Mouse (Mus musculus): ENCODE data around the gene Gm45808. TPM values are rescaled to one million over a fixed set of nuclear protein-coding genes. Genes with fewer than 3 reads are reported as not detected.

The Gm45808 gene
- polyA plus RNA-seq, 1 experiment from 2014 or later: not detected

GRCm38 (mm10) chr7:45435038-45435437, 51.6 kb downstream of the Gm45808 start:
- WGBS: 1% methylated on average over 16 of the region's 16 CpGs
- H3K36me3 ChIP-seq: peaks cover 24% of the 10 kb centered on the region
- ATAC-seq: no peak
- no peaks in the 10 kb centered on the region for H3K9me3 ChIP-seq
- H3K4me3 ChIP-seq (replicated peaks): peak overlapping the region; percentile 95
- peak overlapping the region; percentile 35; the same call in 1 of the 2 replicates for H3K27ac ChIP-seq
- H3K4me1 ChIP-seq (replicated peaks): peaks cover 47% of the 10 kb centered on the region
- H3K9ac ChIP-seq (replicated peaks): peak overlapping the region; percentile 79
- H3K4me2 ChIP-seq (replicated peaks): peak overlapping the region; percentile 99
- H3K27me3 ChIP-seq: no peaks in the 10 kb centered on the region

GRCm38 (mm10) chr7:45434203-45435015, 52.2 kb downstream of the Gm45808 start, which contains the start of gene Gys1:
Gene Gys1, plus strand, starts transcription at chr7:45434844.
- H3K27me3 ChIP-seq: no peaks in the 10 kb centered on the region
- H3K36me3 ChIP-seq: peaks cover 27% of the 10 kb centered on the region
- peak; percentile 97 for ATAC-seq
- peak within 1 kb of the TSS; percentile 95 for H3K4me3 ChIP-seq (replicated peaks)
- H3K9me3 ChIP-seq: no peaks in the 10 kb centered on the region
- WGBS: under 1% methylated on average over 45 of the region's 45 CpGs
- H3K4me2 ChIP-seq (replicated peaks): peak within 1 kb of the TSS; percentile 99
- H3K9ac ChIP-seq (replicated peaks): peak within 1 kb of the TSS; percentile 92
- peaks cover 47% of the 10 kb centered on the region for H3K4me1 ChIP-seq (replicated peaks)
- H3K27ac ChIP-seq: peak within 1 kb of the TSS; percentile 94

GRCm38 (mm10) chr7:45433835-45434202, 52.8 kb downstream of the Gm45808 start:
- no peaks in the 10 kb centered on the region for H3K9me3 ChIP-seq
- peak overlapping the region; percentile 95 for H3K4me3 ChIP-seq (replicated peaks)
- H3K4me2 ChIP-seq (replicated peaks): peak overlapping the region; percentile 99
- peak overlapping the region; percentile 94 for H3K27ac ChIP-seq
- no peaks in the 10 kb centered on the region for H3K27me3 ChIP-seq
- peaks cover 47% of the 10 kb centered on the region for H3K4me1 ChIP-seq (replicated peaks)
- under 1% methylated on average over 7 of the region's 7 CpGs for WGBS
- ATAC-seq: no peak
- peak overlapping the region; percentile 92 for H3K9ac ChIP-seq (replicated peaks)
- peaks cover 33% of the 10 kb centered on the region for H3K36me3 ChIP-seq

GRCm38 (mm10) chr7:45426556-45426955, 60.1 kb downstream of the Gm45808 start:
- H3K9me3 ChIP-seq: no peaks in the 10 kb centered on the region
- H3K4me3 ChIP-seq (replicated peaks): no peak overlapping the region
- no peaks in the 10 kb centered on the region for H3K4me1 ChIP-seq (replicated peaks)
- H3K36me3 ChIP-seq: peaks cover 93% of the 10 kb centered on the region
- no peak for ATAC-seq
- H3K9ac ChIP-seq (replicated peaks): no peak overlapping the region
- 95% methylated on average over 8 of the region's 8 CpGs for WGBS
- peaks cover 2% of the 10 kb centered on the region; the same call in 1 of the 2 replicates for H3K27me3 ChIP-seq
- H3K4me2 ChIP-seq (replicated peaks): no peak overlapping the region
- no peak overlapping the region for H3K27ac ChIP-seq

- Histone ChIP-seq H3K27ac (no peak overlapping the region), H3K4me3 (replicated peaks) (no peak overlapping the region), H3K4me2 (replicated peaks) (no peak overlapping the region), H3K4me1 (replicated peaks) (no peaks in the 10 kb centered on the region), H3K9ac (replicated peaks) (no peak overlapping the region), H3K9me3 (no peaks in the 10 kb centered on the region), H3K27me3 (peaks cover 56% of the 10 kb centered on the region), H3K36me3 (peaks cover 57% of the 10 kb centered on the region)
- WGBS: 88% methylated on average over 14 of the region's 14 CpGs
- no peak for ATAC-seq
Measured at GRCm38 (mm10) chr7:45421194-45421593, 65.4 kb downstream of the Gm45808 start.

GRCm38 (mm10) chr7:45420615-45420919, 66.0 kb downstream of the Gm45808 start, which contains the start of gene Lhb:
Gene Lhb, plus strand, starts transcription at chr7:45420820.
- H3K4me2 ChIP-seq (replicated peaks): no peak within 1 kb of the TSS
- 67% methylated on average over 6 of the region's 6 CpGs for WGBS

GRCm38 (mm10) chr7:45419859-45420614, 66.6 kb downstream of the Gm45808 start:
- Histone ChIP-seq H3K4me3 (replicated peaks) (no peak overlapping the region), H3K27me3 (peaks cover 67% of the 10 kb centered on the region), H3K36me3 (peaks cover 48% of the 10 kb centered on the region), H3K9ac (replicated peaks) (no peak overlapping the region), H3K27ac (no peak overlapping the region), H3K4me2 (replicated peaks) (no peak overlapping the region), H3K4me1 (replicated peaks) (peaks cover 4% of the 10 kb centered on the region; the same call in 1 of the 2 replicates), H3K9me3 (no peaks in the 10 kb centered on the region)
- WGBS: 16% methylated on average over 27 of the region's 27 CpGs
- ATAC-seq: no peak

More at GRCm38 (mm10) chr7:45420615-45420919, 66.0 kb downstream of the Gm45808 start, which contains the start of gene Lhb:
- H3K36me3 ChIP-seq: peaks cover 53% of the 10 kb centered on the region
- H3K4me3 ChIP-seq (replicated peaks): no peak within 1 kb of the TSS
- H3K9ac ChIP-seq (replicated peaks): no peak within 1 kb of the TSS
- H3K27ac ChIP-seq: no peak within 1 kb of the TSS
- H3K4me1 ChIP-seq (replicated peaks): peaks cover 2% of the 10 kb centered on the region; the same call in 1 of the 2 replicates
- no peaks in the 10 kb centered on the region for H3K9me3 ChIP-seq
- ATAC-seq: no peak
- peaks cover 62% of the 10 kb centered on the region for H3K27me3 ChIP-seq

GRCm38 (mm10) chr7:45417962-45418492, 68.6 kb downstream of the Gm45808 start:
- ATAC-seq: no peak
- WGBS: 12% methylated on average over 13 of the region's 13 CpGs
- no peak overlapping the region for H3K9ac ChIP-seq (replicated peaks)
- H3K4me3 ChIP-seq (replicated peaks): no peak overlapping the region
- H3K36me3 ChIP-seq: peaks cover 27% of the 10 kb centered on the region
- peaks cover 17% of the 10 kb centered on the region for H3K4me1 ChIP-seq (replicated peaks)
- no peak overlapping the region for H3K27ac ChIP-seq
- H3K9me3 ChIP-seq: no peaks in the 10 kb centered on the region
- no peak overlapping the region for H3K4me2 ChIP-seq (replicated peaks)
- peaks cover 87% of the 10 kb centered on the region for H3K27me3 ChIP-seq

Small RNAs within 50 kb of the gene (microRNA-seq; reads per million reads assigned to microRNA genes)
- not detected for gene Gm22133

Other genes with a start within 250 kb of the Gm45808 start
- 0.84 and 1.5 TPM in 2 replicates for gene Cd37, start 247.7 kb downstream of the Gm45808 start, polyA plus RNA-seq (2015; fragmentation: Nextera tagmentation; extraction: Ambion mirVana)
- 0.24 and 0.28 TPM in 2 replicates for gene Slc6a16, start 245.7 kb downstream of the Gm45808 start, polyA plus RNA-seq (2015; fragmentation: Nextera tagmentation; extraction: Ambion mirVana)
- gene Slc6a21, start 209.3 kb downstream of the Gm45808 start, polyA plus RNA-seq (2015; fragmentation: Nextera tagmentation; extraction: Ambion mirVana): not detected in 2 replicates
- 7.3 and 10.8 TPM in 2 replicates for gene Trpm4, start 153.0 kb downstream of the Gm45808 start, polyA plus RNA-seq (2015; fragmentation: Nextera tagmentation; extraction: Ambion mirVana)
- gene Hrc, start 151.5 kb downstream of the Gm45808 start, polyA plus RNA-seq (2015; fragmentation: Nextera tagmentation; extraction: Ambion mirVana): 0.10 and 0.26 TPM in 2 replicates
- 17.2 and 19.8 TPM in 2 replicates for gene Ppfia3, start 119.8 kb downstream of the Gm45808 start, polyA plus RNA-seq (2015; fragmentation: Nextera tagmentation; extraction: Ambion mirVana)
- gene Lin7b, start 116.2 kb downstream of the Gm45808 start, polyA plus RNA-seq (2015; fragmentation: Nextera tagmentation; extraction: Ambion mirVana): 7.1 and 7.9 TPM in 2 replicates
- gene Snrnp70, start 91.1 kb downstream of the Gm45808 start, polyA plus RNA-seq (2015; fragmentation: Nextera tagmentation; extraction: Ambion mirVana): 223 and 238 TPM in 2 replicates
- not detected in 2 replicates for gene Kcna7, start 81.2 kb downstream of the Gm45808 start, polyA plus RNA-seq (2015; fragmentation: Nextera tagmentation; extraction: Ambion mirVana)
- gene Ntf5, start 73.1 kb downstream of the Gm45808 start, polyA plus RNA-seq (2015; fragmentation: Nextera tagmentation; extraction: Ambion mirVana): not detected in 2 replicates
- gene Lhb, start 66.0 kb downstream of the Gm45808 start, polyA plus RNA-seq (2015; fragmentation: Nextera tagmentation; extraction: Ambion mirVana): 0.50 TPM in 1 of 2 replicates, not detected in the other
- gene Gys1, start 52.0 kb downstream of the Gm45808 start, polyA plus RNA-seq (2015; fragmentation: Nextera tagmentation; extraction: Ambion mirVana): 20.6 and 23.4 TPM in 2 replicates
- 121 and 123 TPM in 2 replicates for gene Ruvbl2, start 48.7 kb downstream of the Gm45808 start, polyA plus RNA-seq (2015; fragmentation: Nextera tagmentation; extraction: Ambion mirVana)
- gene Ftl1, start 26.9 kb downstream of the Gm45808 start, polyA plus RNA-seq (2015; fragmentation: Nextera tagmentation; extraction: Ambion mirVana): 6,845 and 7,096 TPM in 2 replicates
- gene Bax, start 19.9 kb downstream of the Gm45808 start, polyA plus RNA-seq (2015; fragmentation: Nextera tagmentation; extraction: Ambion mirVana): 259 and 265 TPM in 2 replicates
- 0.22 TPM in 1 of 2 replicates, not detected in the other for gene Tulp2, start 4.9 kb downstream of the Gm45808 start, polyA plus RNA-seq (2015; fragmentation: Nextera tagmentation; extraction: Ambion mirVana)
- 3.3 and 3.6 TPM in 2 replicates for gene Dhdh, start 2.0 kb upstream of the Gm45808 start, polyA plus RNA-seq (2015; fragmentation: Nextera tagmentation; extraction: Ambion mirVana)
- 86.7 and 101 TPM in 2 replicates for gene Nucb1, start 23.6 kb upstream of the Gm45808 start, polyA plus RNA-seq (2015; fragmentation: Nextera tagmentation; extraction: Ambion mirVana)
- 11.7 and 11.9 TPM in 2 replicates for gene Ppp1r15a, start 39.5 kb upstream of the Gm45808 start, polyA plus RNA-seq (2015; fragmentation: Nextera tagmentation; extraction: Ambion mirVana)
- gene Plekha4, start 39.5 kb upstream of the Gm45808 start, polyA plus RNA-seq (2015; fragmentation: Nextera tagmentation; extraction: Ambion mirVana): 0.23 and 0.46 TPM in 2 replicates
- gene Hsd17b14, start 68.1 kb upstream of the Gm45808 start, polyA plus RNA-seq (2015; fragmentation: Nextera tagmentation; extraction: Ambion mirVana): 0.13 and 0.21 TPM in 2 replicates
- gene Bcat2, start 83.3 kb upstream of the Gm45808 start, polyA plus RNA-seq (2015; fragmentation: Nextera tagmentation; extraction: Ambion mirVana): 20.7 and 24.5 TPM in 2 replicates
- 0.17 TPM in 1 of 2 replicates, not detected in the other for gene Fgf21, start 128.7 kb upstream of the Gm45808 start, polyA plus RNA-seq (2015; fragmentation: Nextera tagmentation; extraction: Ambion mirVana)
- not detected in 2 replicates for gene Fut1, start 130.5 kb upstream of the Gm45808 start, polyA plus RNA-seq (2015; fragmentation: Nextera tagmentation; extraction: Ambion mirVana)
- 0.17 TPM in 1 of 2 replicates, not detected in the other for gene Izumo1, start 135.0 kb upstream of the Gm45808 start, polyA plus RNA-seq (2015; fragmentation: Nextera tagmentation; extraction: Ambion mirVana)
- gene Rasip1, start 140.7 kb upstream of the Gm45808 start, polyA plus RNA-seq (2015; fragmentation: Nextera tagmentation; extraction: Ambion mirVana): 7.5 and 9.4 TPM in 2 replicates
- 3.1 and 4.8 TPM in 2 replicates for gene Mamstr, start 153.2 kb upstream of the Gm45808 start, polyA plus RNA-seq (2015; fragmentation: Nextera tagmentation; extraction: Ambion mirVana)
- gene Fut2, start 179.6 kb upstream of the Gm45808 start, polyA plus RNA-seq (2015; fragmentation: Nextera tagmentation; extraction: Ambion mirVana): 0.06 and 0.09 TPM in 2 replicates
- gene Ntn5, start 197.2 kb upstream of the Gm45808 start, polyA plus RNA-seq (2015; fragmentation: Nextera tagmentation; extraction: Ambion mirVana): 0.39 and 0.59 TPM in 2 replicates
- 0.17 and 0.31 TPM in 2 replicates for gene Sec1, start 207.6 kb upstream of the Gm45808 start, polyA plus RNA-seq (2015; fragmentation: Nextera tagmentation; extraction: Ambion mirVana)
- gene Car11, start 213.0 kb upstream of the Gm45808 start, polyA plus RNA-seq (2015; fragmentation: Nextera tagmentation; extraction: Ambion mirVana): 35.9 and 40.0 TPM in 2 replicates
- gene Dbp, start 218.3 kb upstream of the Gm45808 start, polyA plus RNA-seq (2015; fragmentation: Nextera tagmentation; extraction: Ambion mirVana): 3.4 and 4.0 TPM in 2 replicates
- gene Rpl18, start 228.6 kb upstream of the Gm45808 start, polyA plus RNA-seq (2015; fragmentation: Nextera tagmentation; extraction: Ambion mirVana): 643 and 684 TPM in 2 replicates
- 24.3 and 27.1 TPM in 2 replicates for gene Sphk2, start 231.2 kb upstream of the Gm45808 start, polyA plus RNA-seq (2015; fragmentation: Nextera tagmentation; extraction: Ambion mirVana)
- gene Fam83e, start 234.4 kb upstream of the Gm45808 start, polyA plus RNA-seq (2015; fragmentation: Nextera tagmentation; extraction: Ambion mirVana): 1.0 and 1.3 TPM in 2 replicates
- not detected in 2 replicates for gene Spaca4, start 239.0 kb upstream of the Gm45808 start, polyA plus RNA-seq (2015; fragmentation: Nextera tagmentation; extraction: Ambion mirVana)